Mouse (Mus musculus) heart, embryonic 16.5 days (tissue): ENCODE results near the gene Ephb1. TPM values are rescaled to one million over a fixed set of nuclear protein-coding genes. Genes with fewer than 3 reads are reported as not detected.

ENCODE experiments used
- ATAC-seq: fragments of 200-750 bp; cut with Nextera tagmentation; replicated peaks from 2 replicates; pipeline ENCODE4 v1.8.0; 2017; ENCODE audit warnings: moderate number of reproducible peaks; ENCODE audit not compliant: insufficient read depth, low FRiP score; ENCODE audit errors: extremely low read depth
- H3K27ac ChIP-seq: fragments of 300-500 bp; sonication (generic); 2 replicates; pipeline ENCODE4 v1.5.1; 2014; ENCODE audit warnings: mild to moderate bottlenecking, low read length, control low read depth, moderate library complexity
- H3K27me3 ChIP-seq: fragments of 300-500 bp; sonication (generic); 2 replicates; pipeline ENCODE4 v1.6.1; 2014; ENCODE audit warnings: low read length, mixed read lengths; ENCODE audit not compliant: control insufficient read depth, insufficient read depth
- H3K36me3 ChIP-seq: fragments of 300-500 bp; sonication (generic); 2 replicates; pipeline ENCODE4 v1.6.1; 2014; ENCODE audit not compliant: control insufficient read depth, insufficient read depth
- H3K4me1 ChIP-seq: fragments of 300-500 bp; sonication (generic); 2 replicates; pipeline ENCODE4 v1.6.1; 2014; ENCODE audit warnings: low read length, mixed read lengths; ENCODE audit not compliant: control insufficient read depth, insufficient read depth
- H3K4me2 ChIP-seq: fragments of 300-500 bp; sonication (generic); 2 replicates; pipeline ENCODE4 v1.6.1; 2014; ENCODE audit warnings: low read depth, mild to moderate bottlenecking, control low read depth, low read length
- H3K4me3 ChIP-seq: fragments of 300-500 bp; sonication (generic); 2 replicates; pipeline ENCODE4 v1.5.1; 2014; ENCODE audit warnings: mild to moderate bottlenecking, control low read depth, low read length
- H3K9ac ChIP-seq: fragments of 300-500 bp; sonication (generic); 2 replicates; pipeline ENCODE4 v1.6.1; 2014; ENCODE audit warnings: low read length, control low read depth
- H3K9me3 ChIP-seq: fragments of 300-500 bp; sonication (generic); replicated peaks from 2 replicates; pipeline ENCODE4 v1.6.1; 2016; ENCODE audit warnings: low read length; ENCODE audit not compliant: control insufficient read depth
- WGBS: fragments of 180-500 bp; shearing (Covaris S2); extraction: QIAGEN DNeasy Blood & Tissue Kit; methylation state at CpG from one replicate; pipeline ENCODE4 v1.1.7; 2014; 5-methylcytosine and 5-hydroxymethylcytosine counted together
- polyA plus RNA-seq: library from polyadenylated mRNA; unstranded; fragments of >200 nt; fragmentation: Nextera tagmentation; extraction: Ambion mirVana; gene quantifications from 2 replicates; pipeline ENCODE4 v1.2.1, GENCODE M21; 2015

Gene Ephb1
- polyA plus RNA-seq, 1 experiment from 2014 or later = 1.1 TPM

- Histone ChIP-seq H3K4me1 (no peaks in the 10 kb centered on the region), H3K27me3 (no peaks in the 10 kb centered on the region; the same call in 1 of the 2 replicates), H3K4me2 (no peak overlapping the region), H3K27ac (no peak overlapping the region), H3K36me3 (no peaks in the 10 kb centered on the region), H3K9ac (no peak overlapping the region), H3K4me3 (no peak overlapping the region), H3K9me3 (no peaks in the 10 kb centered on the region)
- 71% methylated on average over 13 of the region's 13 CpGs for WGBS
- no peak for ATAC-seq
Measured at GRCm38 (mm10) chr9:102192724-102193685, 161.5 kb downstream of the Ephb1 start.

- no peak for ATAC-seq
- H3K4me3 ChIP-seq = no peak overlapping the region
- H3K9ac ChIP-seq = no peak overlapping the region
- no peaks in the 10 kb centered on the region for H3K4me1 ChIP-seq
- 66% methylated on average over 9 of the region's 9 CpGs for WGBS
- H3K9me3 ChIP-seq = no peaks in the 10 kb centered on the region
- H3K27me3 ChIP-seq = peaks cover 6% of the 10 kb centered on the region
- no peak overlapping the region for H3K27ac ChIP-seq
- H3K36me3 ChIP-seq = no peaks in the 10 kb centered on the region
- no peak overlapping the region for H3K4me2 ChIP-seq
Measured at GRCm38 (mm10) chr9:102190058-102190457, 164.4 kb downstream of the Ephb1 start.

- WGBS = 45% methylated on average over 11 of the region's 11 CpGs
- Histone ChIP-seq H3K36me3 (no peaks in the 10 kb centered on the region), H3K4me2 (no peak overlapping the region), H3K27me3 (peaks cover 6% of the 10 kb centered on the region), H3K4me1 (no peaks in the 10 kb centered on the region), H3K9me3 (no peaks in the 10 kb centered on the region), H3K4me3 (no peak overlapping the region), H3K9ac (no peak overlapping the region), H3K27ac (no peak overlapping the region)
- ATAC-seq = no peak
Measured at GRCm38 (mm10) chr9:102189406-102189805, 165.1 kb downstream of the Ephb1 start.

GRCm38 (mm10) chr9:102183663-102184274, 170.7 kb downstream of the Ephb1 start:
- H3K4me3 ChIP-seq = peak overlapping the region; percentile 10; the same call in 1 of the 2 replicates
- H3K27ac ChIP-seq = no peak overlapping the region
- peaks cover 8% of the 10 kb centered on the region; the same call in 1 of the 2 replicates for H3K4me1 ChIP-seq
- no peaks in the 10 kb centered on the region for H3K9me3 ChIP-seq
- peak overlapping the region; percentile 54 for H3K4me2 ChIP-seq
- no peak for ATAC-seq
- peaks cover 6% of the 10 kb centered on the region for H3K27me3 ChIP-seq
- WGBS = 42% methylated on average over 22 of the region's 22 CpGs
- no peaks in the 10 kb centered on the region for H3K36me3 ChIP-seq
- no peak overlapping the region for H3K9ac ChIP-seq

- Histone ChIP-seq H3K4me1 (peaks cover 8% of the 10 kb centered on the region; the same call in 1 of the 2 replicates), H3K9ac (no peak overlapping the region), H3K4me3 (no peak overlapping the region), H3K9me3 (no peaks in the 10 kb centered on the region), H3K27ac (no peak overlapping the region), H3K27me3 (peaks cover 6% of the 10 kb centered on the region; the same call in 1 of the 2 replicates), H3K4me2 (no peak overlapping the region), H3K36me3 (no peaks in the 10 kb centered on the region)
- WGBS = 78% methylated on average over 10 of the region's 10 CpGs
- no peak for ATAC-seq
Measured at GRCm38 (mm10) chr9:102181810-102182490, 172.5 kb downstream of the Ephb1 start.

GRCm38 (mm10) chr9:102181276-102181675, 173.2 kb downstream of the Ephb1 start:
- H3K4me3 ChIP-seq = no peak overlapping the region
- H3K9ac ChIP-seq = no peak overlapping the region
- peaks cover 6% of the 10 kb centered on the region; the same call in 1 of the 2 replicates for H3K27me3 ChIP-seq
- 50% methylated on average over 3 of the region's 3 CpGs for WGBS
- no peaks in the 10 kb centered on the region for H3K9me3 ChIP-seq
- H3K4me2 ChIP-seq = no peak overlapping the region
- ATAC-seq = no peak
- H3K27ac ChIP-seq = no peak overlapping the region
- H3K36me3 ChIP-seq = no peaks in the 10 kb centered on the region
- peaks cover 8% of the 10 kb centered on the region; the same call in 1 of the 2 replicates for H3K4me1 ChIP-seq

GRCm38 (mm10) chr9:102180486-102180885, 174.0 kb downstream of the Ephb1 start:
- Histone ChIP-seq H3K27me3 (peaks cover 3% of the 10 kb centered on the region; the same call in 1 of the 2 replicates), H3K27ac (no peak overlapping the region), H3K9ac (no peak overlapping the region), H3K4me2 (no peak overlapping the region), H3K9me3 (no peaks in the 10 kb centered on the region), H3K4me1 (peaks cover 8% of the 10 kb centered on the region; the same call in 1 of the 2 replicates), H3K4me3 (no peak overlapping the region), H3K36me3 (no peaks in the 10 kb centered on the region)
- no peak for ATAC-seq
- WGBS = 52% methylated on average over 2 of the region's 2 CpGs

GRCm38 (mm10) chr9:102180070-102180469, 174.4 kb downstream of the Ephb1 start:
- 0 out of 2 replicates have a peak, but pooled peaks cover 3% of the 10 kb centered on the region for H3K27me3 ChIP-seq
- H3K9ac ChIP-seq = no peak overlapping the region
- H3K4me1 ChIP-seq = peaks cover 8% of the 10 kb centered on the region; the same call in 1 of the 2 replicates
- 63% methylated on average over 2 of the region's 2 CpGs for WGBS
- no peaks in the 10 kb centered on the region for H3K9me3 ChIP-seq
- no peak overlapping the region for H3K4me2 ChIP-seq
- H3K27ac ChIP-seq = no peak overlapping the region
- H3K4me3 ChIP-seq = no peak overlapping the region
- ATAC-seq = no peak
- H3K36me3 ChIP-seq = no peaks in the 10 kb centered on the region
